Mouse (Mus musculus): Measurements from ENCODE around the gene Lrrc58.
A peak's percentile ranks its signal among the peaks of the same experiment; 100 is the strongest.

Lrrc58 gene

GRCm38 (mm10) chr16:37867791-37868505 lies at the start of gene Lrrc58:
TSS of gene Lrrc58 (plus strand) at chr16:37868389.
- DNase-seq: peak; percentile 93

- peak; percentile 67 for DNase-seq
Measured at GRCm38 (mm10) chr16:37823949-37824348, 44.2 kb upstream of the Lrrc58 start.

DNA sequence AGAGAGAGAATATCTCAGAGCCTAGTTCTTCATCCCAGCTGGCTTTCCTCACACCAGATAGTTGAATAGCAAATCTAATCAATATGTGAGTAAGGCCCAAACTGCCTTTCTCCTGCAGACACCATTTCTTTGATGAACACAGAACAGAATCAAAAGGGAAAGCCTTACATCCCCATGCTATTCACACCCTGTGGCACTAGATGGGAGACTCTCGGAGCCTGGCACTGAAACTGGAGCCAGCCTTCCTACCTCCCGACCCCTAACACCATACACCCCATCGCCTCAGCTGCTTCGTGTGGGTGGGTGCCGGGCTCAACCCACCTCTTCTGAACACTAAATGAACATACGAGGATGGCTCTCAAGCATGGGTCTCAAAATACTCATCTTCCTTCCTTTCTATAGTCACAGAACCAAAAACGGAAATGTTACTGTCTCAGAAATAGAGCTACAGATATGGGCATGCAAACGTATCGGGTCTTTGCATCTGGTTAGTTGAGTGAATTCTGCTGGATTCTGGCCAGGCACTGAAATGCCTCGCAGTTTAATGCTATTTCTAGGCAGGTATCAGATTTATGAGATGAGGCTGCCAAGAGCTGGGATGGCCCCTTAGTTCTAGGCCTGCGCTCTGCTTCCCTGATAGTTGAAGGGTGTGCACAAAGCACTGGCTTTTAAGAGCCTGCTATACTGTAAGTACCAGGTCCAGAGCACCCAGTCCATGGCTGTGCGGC lies 43.2 kb upstream of the Lrrc58 start:
- DNase-seq: no peak

GRCm38 (mm10) chr16:37826286-37826685 lies 41.9 kb upstream of the Lrrc58 start:
- no peak for DNase-seq

DNA sequence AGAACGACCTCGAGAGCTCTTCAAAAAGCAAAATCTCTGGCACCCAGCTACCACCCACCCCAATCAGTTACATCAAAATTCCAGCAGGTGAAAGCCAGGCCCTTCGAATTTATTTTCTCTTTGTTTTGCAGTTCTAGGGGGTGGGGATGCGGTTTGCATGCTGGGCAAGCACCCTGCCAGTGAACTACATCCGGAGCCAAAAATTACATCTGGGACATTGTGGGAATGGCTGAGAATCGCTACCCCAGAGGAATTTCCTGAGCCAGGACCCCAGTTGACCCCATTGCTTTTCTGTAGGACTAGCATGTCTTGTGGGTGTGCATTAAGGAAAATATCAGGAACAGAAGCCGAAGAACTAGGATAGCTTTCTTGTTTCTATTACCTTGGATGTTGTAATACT lies 37.1 kb upstream of the Lrrc58 start:
- DNase-seq: peak; percentile 50

GRCm38 (mm10) chr16:37837571-37837970 lies 30.6 kb upstream of the Lrrc58 start:
- no peak for DNase-seq

GRCm38 (mm10) chr16:37842439-37842838 lies 25.8 kb upstream of the Lrrc58 start:
- DNase-seq: no peak

GRCm38 (mm10) chr16:37843740-37844139 lies 24.4 kb upstream of the Lrrc58 start:
- DNase-seq: no peak

DNA sequence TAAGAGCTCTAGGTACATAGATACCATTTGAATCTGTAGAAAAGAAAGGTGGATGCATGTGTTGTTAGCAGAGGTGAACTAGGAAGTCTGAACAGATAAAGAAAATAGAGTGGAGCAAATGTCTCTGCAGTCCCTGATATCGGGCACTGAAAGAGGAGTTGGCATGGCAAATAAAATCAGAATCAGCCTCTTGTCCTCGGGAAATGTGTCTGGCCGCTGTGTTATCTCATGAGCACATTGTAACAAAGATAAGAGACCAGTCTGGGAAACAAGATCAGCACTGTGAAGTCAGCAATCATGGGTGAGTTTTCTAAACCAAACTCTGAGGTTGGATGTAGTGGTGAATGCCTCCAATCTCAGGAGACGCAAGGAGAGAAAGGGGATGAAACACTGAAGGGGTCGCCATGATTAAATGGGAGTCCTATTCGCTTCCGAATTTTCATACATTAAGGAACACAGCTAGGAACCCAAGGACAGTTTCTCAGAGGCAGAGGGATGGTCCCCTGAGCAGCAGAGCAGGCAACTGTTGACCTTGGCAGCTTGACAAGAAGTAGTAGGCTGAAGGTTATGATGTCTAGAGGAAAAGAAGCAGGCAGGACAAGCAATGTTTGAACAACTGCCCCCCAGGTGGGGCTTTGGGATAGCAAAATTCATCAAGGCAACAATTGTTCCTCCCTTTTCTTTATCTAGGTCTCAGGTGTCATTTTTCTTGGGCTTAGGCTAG lies 22.8 kb upstream of the Lrrc58 start:
- DNase-seq: peak; percentile 57

DNA sequence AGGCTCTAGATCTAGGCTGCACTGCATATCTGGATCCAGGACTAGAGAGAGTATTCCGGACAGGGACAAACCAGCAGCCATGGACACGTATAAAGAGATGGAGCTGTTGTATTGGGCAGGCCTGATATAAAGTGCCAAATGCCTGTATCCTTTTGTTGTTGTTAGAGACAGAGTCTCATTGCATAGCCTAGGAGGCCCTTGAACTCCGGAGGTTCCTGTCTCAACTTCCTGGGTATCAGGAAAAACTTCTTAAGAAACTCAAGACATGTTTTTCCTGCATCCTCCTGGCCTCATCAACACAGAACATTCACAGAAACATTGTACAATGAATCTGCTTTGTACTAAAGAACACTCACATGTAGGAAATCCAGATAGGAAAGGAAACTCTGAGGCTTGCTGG lies 21.1 kb upstream of the Lrrc58 start:
- DNase-seq: no peak

DNA sequence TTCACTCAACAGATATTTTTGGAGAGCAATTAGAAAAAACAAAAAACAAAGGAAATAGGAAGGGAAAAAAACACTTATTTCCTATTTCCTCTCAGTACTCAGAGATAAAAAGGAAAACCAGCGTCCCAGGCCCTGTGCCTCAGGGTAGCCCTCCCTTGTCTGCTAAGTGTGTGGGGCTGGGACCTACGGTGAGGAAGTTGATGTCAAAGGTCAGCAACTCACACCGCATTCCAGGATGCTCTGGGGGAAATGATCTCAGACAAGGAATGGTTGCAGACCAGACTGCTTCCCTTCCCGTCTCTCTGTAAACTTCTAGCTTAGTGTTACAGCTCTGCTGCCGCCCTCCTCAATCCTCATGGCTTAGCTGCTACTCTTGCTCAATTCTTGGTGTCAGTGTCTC lies 16.8 kb upstream of the Lrrc58 start:
- peak; percentile 72 for DNase-seq

DNA sequence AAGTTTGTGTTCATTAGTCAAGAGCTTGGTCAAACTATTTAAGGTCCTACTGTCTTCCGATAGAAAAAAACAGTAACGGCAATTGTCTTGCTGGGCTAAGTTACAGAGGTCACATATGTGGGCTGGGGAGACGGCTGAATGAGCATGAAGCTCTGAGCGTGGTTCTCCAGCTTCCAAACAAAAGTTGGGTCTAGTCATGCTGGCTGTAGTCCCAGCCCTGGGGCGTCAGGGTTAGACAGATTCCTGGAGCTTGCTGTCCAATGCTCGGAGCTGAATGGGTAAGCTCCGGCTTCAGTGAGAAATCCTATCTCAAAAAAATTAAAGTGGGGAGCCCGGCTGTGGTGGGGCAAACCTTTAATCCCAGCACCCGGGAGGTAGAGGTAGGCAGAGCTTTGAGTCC lies 14.9 kb upstream of the Lrrc58 start:
- DNase-seq: peak; percentile 51

DNA sequence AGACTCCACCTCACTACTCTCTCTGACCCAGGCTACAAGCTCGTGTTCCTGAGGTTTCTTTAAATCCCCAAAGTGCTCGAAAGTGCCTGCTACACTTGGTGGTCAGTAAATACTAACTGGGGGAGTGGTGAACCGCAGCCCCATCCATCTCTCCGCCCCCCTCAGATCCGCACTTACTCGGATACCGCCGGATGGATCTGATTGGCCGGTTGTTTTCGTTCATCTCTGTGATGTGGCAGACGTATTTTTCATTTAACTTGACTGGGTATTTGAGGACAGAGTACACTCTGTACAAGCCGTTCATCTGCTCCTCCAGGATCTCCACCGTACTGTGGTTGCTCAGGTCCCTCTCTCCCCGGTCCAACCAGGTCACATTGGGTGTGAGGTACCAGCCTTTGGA lies 14.1 kb upstream of the Lrrc58 start:
- DNase-seq: no peak

- DNase-seq: no peak
Measured at GRCm38 (mm10) chr16:37854593-37854992, 13.6 kb upstream of the Lrrc58 start.

GRCm38 (mm10) chr16:37855583-37855982 lies 12.6 kb upstream of the Lrrc58 start:
- DNase-seq: no peak

- no peak for DNase-seq
Measured at GRCm38 (mm10) chr16:37856327-37856726, 11.9 kb upstream of the Lrrc58 start.

DNA sequence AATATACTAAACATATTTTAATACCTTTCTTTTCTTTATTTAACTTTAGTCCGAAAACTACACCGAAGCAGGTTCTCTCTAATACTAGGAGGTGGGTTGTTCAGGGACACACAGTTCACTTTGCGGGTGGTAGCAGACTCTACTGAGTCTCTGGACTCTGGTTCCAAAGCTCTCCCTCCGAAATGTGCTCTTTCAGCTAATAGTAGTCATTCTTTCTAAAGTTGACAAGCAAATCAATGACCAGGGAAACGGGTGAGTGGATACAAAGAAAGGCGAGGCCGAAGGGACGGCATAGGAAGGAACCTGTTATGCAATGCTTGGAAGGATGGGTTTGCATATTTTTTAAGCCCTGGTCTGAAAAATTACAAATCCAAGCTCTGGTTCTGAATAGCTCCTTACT lies 10.7 kb upstream of the Lrrc58 start:
- peak; percentile 71 for DNase-seq

- peak; percentile 44 for DNase-seq
Measured at GRCm38 (mm10) chr16:37860213-37860612, 8.0 kb upstream of the Lrrc58 start.

DNA sequence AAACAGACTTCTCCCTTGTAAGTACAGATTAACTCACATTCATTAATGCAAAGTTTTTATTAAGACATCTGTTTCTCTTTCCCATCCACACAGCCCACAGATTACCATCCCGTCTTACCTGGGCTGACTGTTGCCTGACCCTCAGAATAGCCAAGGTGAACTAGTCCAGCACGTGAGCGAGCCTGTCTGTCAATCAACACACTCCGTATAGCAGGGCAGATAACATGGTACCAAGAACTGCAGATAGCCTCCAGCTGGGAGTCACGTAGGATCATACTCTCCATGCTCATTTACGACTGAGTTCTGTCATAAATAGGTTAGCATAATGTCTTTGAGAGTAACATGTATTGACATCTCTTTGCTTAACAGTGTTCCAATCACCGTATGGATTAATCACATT lies 7.2 kb upstream of the Lrrc58 start, which contains the start of gene Gm36028:
Gm36028 (minus strand) TSS at position 118 of the 400 bp plus-strand sequence.
- no peak for DNase-seq

DNA sequence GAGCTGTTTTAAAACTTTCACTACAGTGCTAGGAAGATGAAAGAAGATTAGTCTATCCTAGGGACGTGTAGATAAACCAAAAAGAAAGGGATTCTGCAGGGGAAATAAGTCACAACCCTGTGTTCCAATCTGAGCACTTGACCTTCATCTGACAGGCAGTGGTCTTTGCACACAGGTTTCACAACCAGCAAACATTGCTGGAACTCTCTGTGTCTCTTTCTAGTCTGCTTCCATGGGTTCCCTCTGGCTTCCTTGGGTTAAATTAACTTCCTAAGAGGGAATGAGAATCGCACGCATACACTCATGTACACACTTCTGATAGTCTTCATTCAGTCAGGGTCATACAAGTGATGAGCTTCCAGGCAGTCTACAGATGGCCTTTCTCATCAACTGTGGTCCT lies 4.3 kb upstream of the Lrrc58 start:
- DNase-seq: no peak

GRCm38 (mm10) chr16:37865841-37866240 lies 2.3 kb upstream of the Lrrc58 start:
- no peak for DNase-seq

DNA sequence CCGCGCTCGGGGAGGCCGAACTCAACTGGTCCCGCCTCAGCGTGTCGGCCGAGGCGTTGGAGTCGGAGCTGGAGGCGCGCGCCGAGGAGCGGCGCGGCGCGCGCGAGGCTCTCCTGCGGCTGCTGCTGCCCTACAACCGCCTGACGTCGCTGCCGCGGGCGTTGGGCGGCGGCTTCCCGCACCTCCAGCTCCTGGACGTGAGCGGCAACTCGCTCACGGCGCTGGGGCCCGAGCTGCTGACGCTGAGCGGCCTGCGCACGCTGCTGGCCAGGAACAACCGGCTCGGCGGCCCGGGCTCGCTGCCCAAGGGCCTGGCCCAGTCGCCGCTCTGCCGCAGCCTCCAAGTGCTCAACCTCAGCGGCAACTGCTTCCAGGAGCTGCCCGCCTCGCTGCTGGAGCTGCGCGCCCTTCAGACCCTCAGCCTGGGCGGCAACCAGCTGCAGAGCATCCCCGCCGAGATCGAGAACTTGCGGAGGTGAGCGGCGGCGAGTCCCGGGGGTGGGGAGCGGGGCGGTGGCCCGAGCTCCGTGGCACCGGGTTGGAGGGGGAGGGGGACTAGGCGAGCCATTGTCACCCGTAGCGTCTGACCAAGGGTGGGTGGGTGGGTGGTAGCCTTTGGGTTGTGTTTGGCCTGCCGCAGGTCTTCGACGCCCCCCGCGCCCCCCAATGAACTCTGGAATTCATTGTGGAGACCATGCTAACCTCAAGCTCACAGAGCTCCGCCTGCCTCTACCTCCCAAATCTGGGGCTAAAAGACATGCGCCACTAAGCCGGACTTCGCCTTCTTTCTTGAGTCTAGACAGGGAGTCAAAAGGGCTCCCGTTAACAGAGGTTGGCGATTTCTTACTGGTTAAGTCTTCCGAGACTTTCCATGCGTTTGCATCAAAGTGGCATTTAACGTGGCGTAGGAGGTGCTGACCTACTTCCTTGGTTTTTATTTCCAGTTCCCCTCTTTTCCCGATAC lies 599 bp downstream of the Lrrc58 start:
- DNase-seq: peak; percentile 75
